Mouse (Mus musculus): ENCODE measurements around the gene Gm36028.

The Gm36028 gene

DNA sequence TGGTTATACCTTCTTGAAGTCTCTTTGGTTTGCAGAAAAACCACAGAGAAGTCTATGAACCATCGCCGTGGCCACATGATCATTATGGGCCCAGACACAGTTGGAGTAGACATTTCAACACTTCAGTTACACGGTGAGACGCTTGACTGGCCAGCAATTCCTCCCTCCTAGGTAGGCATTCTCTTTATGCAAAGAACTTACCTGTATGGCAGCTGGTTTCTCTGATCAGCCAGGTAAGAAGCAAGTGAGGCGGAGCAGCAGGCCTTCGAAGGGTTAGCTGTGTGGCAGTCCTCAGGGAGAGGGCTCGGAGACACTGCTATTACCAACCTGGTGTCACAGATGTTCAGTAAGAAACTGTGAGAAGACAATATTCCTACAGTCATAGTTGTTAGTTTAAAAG is 733 bp downstream of the Gm36028 start:
- no peak for DNase-seq (ENCODE audit: low spot score)

GRCm38 (mm10) chr16:37857495-37857894 is 3.5 kb downstream of the Gm36028 start:
- DNase-seq (ENCODE audit: low spot score) = no peak

GRCm38 (mm10) chr16:37856327-37856726 is 4.6 kb downstream of the Gm36028 start:
- peak; percentile 85 for DNase-seq (ENCODE audit: low spot score)

- DNase-seq (ENCODE audit: low spot score) = no peak
Measured at GRCm38 (mm10) chr16:37855583-37855982, 5.4 kb downstream of the Gm36028 start.

GRCm38 (mm10) chr16:37854593-37854992 is 6.4 kb downstream of the Gm36028 start:
- no peak for DNase-seq (ENCODE audit: low spot score)

GRCm38 (mm10) chr16:37854054-37854453 is 6.9 kb downstream of the Gm36028 start:
- DNase-seq (ENCODE audit: low spot score) = no peak

DNA sequence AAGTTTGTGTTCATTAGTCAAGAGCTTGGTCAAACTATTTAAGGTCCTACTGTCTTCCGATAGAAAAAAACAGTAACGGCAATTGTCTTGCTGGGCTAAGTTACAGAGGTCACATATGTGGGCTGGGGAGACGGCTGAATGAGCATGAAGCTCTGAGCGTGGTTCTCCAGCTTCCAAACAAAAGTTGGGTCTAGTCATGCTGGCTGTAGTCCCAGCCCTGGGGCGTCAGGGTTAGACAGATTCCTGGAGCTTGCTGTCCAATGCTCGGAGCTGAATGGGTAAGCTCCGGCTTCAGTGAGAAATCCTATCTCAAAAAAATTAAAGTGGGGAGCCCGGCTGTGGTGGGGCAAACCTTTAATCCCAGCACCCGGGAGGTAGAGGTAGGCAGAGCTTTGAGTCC is 7.7 kb downstream of the Gm36028 start:
- DNase-seq (ENCODE audit: low spot score) = peak; percentile 84

- no peak for DNase-seq (ENCODE audit: low spot score)
Measured at GRCm38 (mm10) chr16:37851366-37851765, 9.6 kb downstream of the Gm36028 start.

GRCm38 (mm10) chr16:37847081-37847480 is 13.9 kb downstream of the Gm36028 start:
- DNase-seq (ENCODE audit: low spot score) = no peak

DNA sequence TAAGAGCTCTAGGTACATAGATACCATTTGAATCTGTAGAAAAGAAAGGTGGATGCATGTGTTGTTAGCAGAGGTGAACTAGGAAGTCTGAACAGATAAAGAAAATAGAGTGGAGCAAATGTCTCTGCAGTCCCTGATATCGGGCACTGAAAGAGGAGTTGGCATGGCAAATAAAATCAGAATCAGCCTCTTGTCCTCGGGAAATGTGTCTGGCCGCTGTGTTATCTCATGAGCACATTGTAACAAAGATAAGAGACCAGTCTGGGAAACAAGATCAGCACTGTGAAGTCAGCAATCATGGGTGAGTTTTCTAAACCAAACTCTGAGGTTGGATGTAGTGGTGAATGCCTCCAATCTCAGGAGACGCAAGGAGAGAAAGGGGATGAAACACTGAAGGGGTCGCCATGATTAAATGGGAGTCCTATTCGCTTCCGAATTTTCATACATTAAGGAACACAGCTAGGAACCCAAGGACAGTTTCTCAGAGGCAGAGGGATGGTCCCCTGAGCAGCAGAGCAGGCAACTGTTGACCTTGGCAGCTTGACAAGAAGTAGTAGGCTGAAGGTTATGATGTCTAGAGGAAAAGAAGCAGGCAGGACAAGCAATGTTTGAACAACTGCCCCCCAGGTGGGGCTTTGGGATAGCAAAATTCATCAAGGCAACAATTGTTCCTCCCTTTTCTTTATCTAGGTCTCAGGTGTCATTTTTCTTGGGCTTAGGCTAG is 15.6 kb downstream of the Gm36028 start:
- peak; percentile 65 for DNase-seq (ENCODE audit: low spot score)

DNA sequence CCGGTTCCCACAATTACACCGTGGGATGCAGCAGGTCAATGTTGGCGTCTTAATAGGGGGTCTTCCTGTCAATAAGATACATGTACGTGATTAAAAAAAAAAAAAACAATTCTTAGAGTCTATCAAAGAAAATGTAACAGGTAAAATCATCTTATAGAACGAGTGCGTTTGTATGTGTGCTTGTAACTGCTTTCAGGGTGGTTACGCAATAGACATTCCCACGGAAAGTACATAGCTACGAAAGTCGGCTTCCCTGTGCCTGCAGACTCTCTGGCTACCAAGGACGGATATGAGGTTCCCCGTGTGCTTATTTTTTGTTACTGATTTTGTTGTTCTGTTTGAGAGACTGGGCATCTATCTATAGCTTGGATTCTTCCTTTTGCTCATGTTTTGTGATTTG is 17.2 kb downstream of the Gm36028 start:
- DNase-seq (ENCODE audit: low spot score) = no peak

- DNase-seq (ENCODE audit: low spot score) = no peak
Measured at GRCm38 (mm10) chr16:37842439-37842838, 18.5 kb downstream of the Gm36028 start.

DNA sequence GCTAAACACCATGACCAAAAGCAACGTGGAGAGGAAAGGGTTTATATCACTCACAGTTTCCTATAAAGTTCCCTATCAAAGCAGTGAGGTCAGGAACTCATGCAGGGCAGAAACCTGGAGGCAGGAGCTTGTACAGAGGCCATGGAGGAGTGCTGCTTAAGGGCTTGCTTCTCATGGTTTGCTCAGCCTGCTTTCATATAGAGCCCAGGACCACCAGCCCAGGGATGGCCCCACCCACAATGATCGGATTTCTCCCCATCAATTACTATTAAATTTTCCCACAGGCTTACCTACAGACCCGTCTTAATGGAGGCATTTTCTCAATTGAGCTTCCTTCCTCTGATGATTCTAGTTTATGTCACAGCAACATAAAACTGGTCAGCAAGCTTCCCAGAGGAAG is 23.4 kb downstream of the Gm36028 start:
- DNase-seq (ENCODE audit: low spot score) = no peak

DNA sequence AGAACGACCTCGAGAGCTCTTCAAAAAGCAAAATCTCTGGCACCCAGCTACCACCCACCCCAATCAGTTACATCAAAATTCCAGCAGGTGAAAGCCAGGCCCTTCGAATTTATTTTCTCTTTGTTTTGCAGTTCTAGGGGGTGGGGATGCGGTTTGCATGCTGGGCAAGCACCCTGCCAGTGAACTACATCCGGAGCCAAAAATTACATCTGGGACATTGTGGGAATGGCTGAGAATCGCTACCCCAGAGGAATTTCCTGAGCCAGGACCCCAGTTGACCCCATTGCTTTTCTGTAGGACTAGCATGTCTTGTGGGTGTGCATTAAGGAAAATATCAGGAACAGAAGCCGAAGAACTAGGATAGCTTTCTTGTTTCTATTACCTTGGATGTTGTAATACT is 29.9 kb downstream of the Gm36028 start:
- no peak for DNase-seq (ENCODE audit: low spot score)

DNA sequence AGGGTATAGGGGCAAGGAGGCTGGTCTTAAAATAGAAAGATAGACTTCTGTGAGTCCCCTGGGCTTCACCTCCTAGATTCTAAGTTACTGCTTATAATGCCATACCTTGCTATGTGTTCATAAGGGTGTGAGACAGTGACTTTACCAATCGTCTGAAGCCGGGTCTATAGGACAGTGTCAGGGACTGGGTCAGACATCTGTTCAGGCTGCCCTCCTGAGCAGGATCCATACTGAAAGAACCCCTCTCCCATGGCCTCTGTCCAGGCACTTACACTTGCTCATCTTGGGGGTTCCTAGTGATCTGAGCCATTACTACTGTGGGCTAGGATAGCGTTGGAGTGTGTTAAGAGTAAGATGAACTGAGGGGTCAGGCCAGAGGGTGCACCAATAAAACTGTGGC is 34.7 kb downstream of the Gm36028 start:
- DNase-seq (ENCODE audit: low spot score) = no peak

GRCm38 (mm10) chr16:37824778-37825505 is 36.0 kb downstream of the Gm36028 start:
- no peak for DNase-seq (ENCODE audit: low spot score)

DNA sequence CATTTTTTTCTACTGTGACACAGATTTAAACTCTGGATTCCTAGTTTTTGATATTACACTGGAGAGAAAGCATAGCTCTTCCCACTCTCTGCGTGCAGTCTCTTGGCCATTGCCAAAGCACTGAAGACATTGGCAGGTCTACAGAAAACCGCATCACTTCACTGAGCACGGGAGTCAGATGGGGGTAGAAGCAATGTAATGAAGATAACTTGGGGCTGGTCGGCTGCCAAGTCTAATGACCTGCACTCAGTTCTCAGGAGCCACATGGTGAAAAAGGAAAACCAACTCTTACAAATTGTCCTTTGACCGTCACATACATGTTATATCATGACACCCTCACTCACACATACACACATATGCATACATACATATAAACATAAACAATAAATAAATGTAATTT is 37.0 kb downstream of the Gm36028 start:
- no peak for DNase-seq (ENCODE audit: low spot score)

GRCm38 (mm10) chr16:37817986-37818385 is 43.0 kb downstream of the Gm36028 start:
- peak; percentile 92 for DNase-seq (ENCODE audit: low spot score)

GRCm38 (mm10) chr16:37814383-37814971 is 46.5 kb downstream of the Gm36028 start:
- DNase-seq (ENCODE audit: low spot score) = peak; percentile 98

DNA sequence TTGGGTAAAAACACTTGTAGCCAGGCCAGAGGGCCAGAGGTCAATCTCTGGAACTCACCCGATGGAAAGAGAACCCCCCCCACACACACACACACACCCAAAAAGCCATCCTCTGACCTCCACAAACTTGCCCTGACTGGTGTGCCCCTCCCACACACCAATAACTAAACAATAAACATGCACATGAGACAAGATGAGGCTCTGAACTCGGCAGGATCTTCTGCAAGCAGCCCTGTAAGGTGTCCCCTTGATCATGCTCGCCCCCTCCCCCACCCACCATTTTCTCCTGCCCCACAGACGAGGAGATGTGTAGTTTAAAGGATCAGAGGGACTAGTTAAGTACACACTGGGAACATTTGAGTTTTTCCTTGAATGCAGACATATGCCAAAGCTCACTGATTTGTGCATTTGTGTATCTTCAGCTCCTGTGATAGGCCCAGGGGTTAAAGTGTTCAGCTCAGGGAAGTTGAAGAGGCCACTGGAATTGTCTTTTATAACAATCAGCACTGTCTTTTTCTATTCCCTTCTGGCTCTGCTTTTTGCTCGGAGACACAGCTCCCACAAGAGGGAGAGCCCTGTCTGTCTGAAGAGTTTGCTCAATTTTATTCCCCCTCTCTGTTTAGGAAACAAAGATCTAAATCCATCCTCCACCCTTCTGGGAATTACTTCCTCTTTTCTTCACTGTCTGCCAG is 47.1 kb downstream of the Gm36028 start:
- no peak for DNase-seq (ENCODE audit: low spot score)

- peak; percentile 54 for DNase-seq (ENCODE audit: low spot score)
Measured at GRCm38 (mm10) chr16:37812474-37812886, 48.5 kb downstream of the Gm36028 start.

DNA sequence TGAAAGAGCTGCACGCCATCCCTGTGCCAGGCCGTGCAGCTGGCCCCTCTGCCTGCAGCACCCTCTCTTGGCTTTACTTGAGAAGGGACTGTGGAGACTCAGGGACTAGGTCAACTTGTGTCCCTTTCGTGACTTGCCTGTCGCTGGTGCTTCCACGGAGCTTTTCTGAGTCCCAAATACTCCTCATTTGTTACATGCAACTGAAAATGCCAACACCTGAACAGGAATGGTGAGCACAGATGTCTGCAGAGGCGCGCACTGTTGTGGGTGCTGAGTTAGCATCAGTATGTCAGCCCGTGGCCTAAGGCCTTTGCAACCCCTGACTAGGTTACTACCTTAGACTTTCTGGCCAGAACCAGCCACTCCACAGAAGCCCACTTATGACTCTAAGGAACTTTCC is 49.1 kb downstream of the Gm36028 start:
- no peak for DNase-seq (ENCODE audit: low spot score)

GRCm38 (mm10) chr16:37809623-37809992 is 51.3 kb downstream of the Gm36028 start:
- DNase-seq (ENCODE audit: low spot score) = no peak
